Mouse (Mus musculus): ENCODE data around the gene Saysd1. TPM values are rescaled to one million over a fixed set of nuclear protein-coding genes. Genes with fewer than 3 reads are reported as not detected.

Gene Saysd1
- polyA plus RNA-seq, 1 experiment from 2014 or later, result 12.2 TPM

GRCm38 (mm10) chr14:20158727-20159681 is 20.7 kb upstream of the Saysd1 start:
- Histone ChIP-seq H3K36me3 (no peaks in the 10 kb centered on the region), H3K4me1 (replicated peaks) (peaks cover 71% of the 10 kb centered on the region), H3K27ac (peak overlapping the region; percentile 29; the same call in 1 of the 2 replicates), H3K27me3 (ENCODE audit: insufficient read depth, poor library complexity, severe bottlenecking) (no peaks in the 10 kb centered on the region), H3K9me3 (no peaks in the 10 kb centered on the region), H3K4me3 (no peak overlapping the region)
- 68% methylated on average over 8 of the region's 8 CpGs for WGBS
- DNase-seq (ENCODE audit: low spot score), result no peak

DNA sequence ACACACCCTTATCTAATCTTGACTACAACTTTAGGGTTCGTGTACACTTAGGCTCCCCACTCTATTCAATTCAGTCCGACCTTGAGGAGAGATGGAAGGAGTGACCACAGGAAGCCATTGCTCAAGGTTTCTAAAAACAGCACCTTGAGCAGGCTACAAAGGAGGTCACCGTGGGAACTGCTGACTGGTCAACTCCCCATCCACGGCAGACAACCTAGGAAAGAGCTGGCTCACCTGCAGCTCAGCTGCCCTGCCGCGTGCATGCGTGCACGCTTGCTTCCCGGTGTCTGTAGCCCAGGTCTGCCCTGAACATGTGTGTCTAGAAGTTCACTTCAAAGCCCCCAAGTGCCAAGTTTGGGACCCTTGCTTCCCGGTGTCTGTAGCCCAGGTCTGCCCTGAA is 19.3 kb upstream of the Saysd1 start:
- H3K36me3 ChIP-seq, result no peaks in the 10 kb centered on the region
- no peak overlapping the region for H3K27ac ChIP-seq
- WGBS, result 93% methylated on average over 10 of the region's 10 CpGs
- no peak overlapping the region for H3K4me3 ChIP-seq
- no peak for DNase-seq (ENCODE audit: low spot score)
- H3K9me3 ChIP-seq, result no peaks in the 10 kb centered on the region
- H3K4me1 ChIP-seq (replicated peaks), result peaks cover 58% of the 10 kb centered on the region
- no peaks in the 10 kb centered on the region for H3K27me3 ChIP-seq (ENCODE audit: insufficient read depth, poor library complexity, severe bottlenecking)

GRCm38 (mm10) chr14:20155718-20156117 is 17.4 kb upstream of the Saysd1 start:
- 47% methylated on average over 10 of the region's 10 CpGs for WGBS
- Histone ChIP-seq H3K9me3 (no peaks in the 10 kb centered on the region), H3K27me3 (ENCODE audit: insufficient read depth, poor library complexity, severe bottlenecking) (no peaks in the 10 kb centered on the region), H3K4me3 (no peak overlapping the region), H3K27ac (peak overlapping the region; percentile 60), H3K36me3 (no peaks in the 10 kb centered on the region), H3K4me1 (replicated peaks) (peaks cover 48% of the 10 kb centered on the region)
- no peak for DNase-seq (ENCODE audit: low spot score)

GRCm38 (mm10) chr14:20154937-20155336 is 16.6 kb upstream of the Saysd1 start:
- Histone ChIP-seq H3K4me3 (no peak overlapping the region), H3K4me1 (replicated peaks) (peaks cover 42% of the 10 kb centered on the region), H3K9me3 (no peaks in the 10 kb centered on the region), H3K36me3 (no peaks in the 10 kb centered on the region), H3K27ac (no peak overlapping the region), H3K27me3 (ENCODE audit: insufficient read depth, poor library complexity, severe bottlenecking) (no peaks in the 10 kb centered on the region)
- WGBS, result 92% methylated on average over 4 of the region's 4 CpGs
- DNase-seq (ENCODE audit: low spot score), result no peak

- no peaks in the 10 kb centered on the region for H3K9me3 ChIP-seq
- no peak for DNase-seq (ENCODE audit: low spot score)
Observed at GRCm38 (mm10) chr14:20154245-20154644, 15.9 kb upstream of the Saysd1 start.

GRCm38 (mm10) chr14:20149127-20150080 is 11.1 kb upstream of the Saysd1 start:
- Histone ChIP-seq H3K36me3 (peaks cover 25% of the 10 kb centered on the region), H3K4me1 (replicated peaks) (peaks cover 19% of the 10 kb centered on the region), H3K9me3 (no peaks in the 10 kb centered on the region), H3K27me3 (ENCODE audit: insufficient read depth, poor library complexity, severe bottlenecking) (no peaks in the 10 kb centered on the region), H3K4me3 (no peak overlapping the region), H3K27ac (no peak overlapping the region)
- no peak for DNase-seq (ENCODE audit: low spot score)
- WGBS, result 89% methylated on average over 22 of the region's 22 CpGs

More at GRCm38 (mm10) chr14:20154245-20154644, 15.9 kb upstream of the Saysd1 start:
- 63% methylated on average over 7 of the region's 7 CpGs for WGBS
- Histone ChIP-seq H3K4me1 (replicated peaks) (peaks cover 35% of the 10 kb centered on the region), H3K27me3 (ENCODE audit: insufficient read depth, poor library complexity, severe bottlenecking) (no peaks in the 10 kb centered on the region), H3K27ac (peak overlapping the region; percentile 29), H3K4me3 (no peak overlapping the region), H3K36me3 (no peaks in the 10 kb centered on the region)

- Histone ChIP-seq H3K27ac (no peak overlapping the region), H3K36me3 (peaks cover 33% of the 10 kb centered on the region), H3K27me3 (ENCODE audit: insufficient read depth, poor library complexity, severe bottlenecking) (no peaks in the 10 kb centered on the region), H3K9me3 (no peaks in the 10 kb centered on the region), H3K4me1 (replicated peaks) (peaks cover 23% of the 10 kb centered on the region), H3K4me3 (no peak overlapping the region)
- 95% methylated on average over 11 of the region's 11 CpGs for WGBS
- no peak for DNase-seq (ENCODE audit: low spot score)
Observed at GRCm38 (mm10) chr14:20148514-20148913, 10.2 kb upstream of the Saysd1 start.

- Histone ChIP-seq H3K4me1 (replicated peaks) (peaks cover 23% of the 10 kb centered on the region), H3K4me3 (no peak overlapping the region), H3K27me3 (ENCODE audit: insufficient read depth, poor library complexity, severe bottlenecking) (no peaks in the 10 kb centered on the region), H3K36me3 (peaks cover 40% of the 10 kb centered on the region), H3K27ac (no peak overlapping the region), H3K9me3 (no peaks in the 10 kb centered on the region)
- 91% methylated on average over 7 of the region's 7 CpGs for WGBS
- DNase-seq (ENCODE audit: low spot score), result no peak
Observed at GRCm38 (mm10) chr14:20147854-20148253, 9.5 kb upstream of the Saysd1 start.

DNA sequence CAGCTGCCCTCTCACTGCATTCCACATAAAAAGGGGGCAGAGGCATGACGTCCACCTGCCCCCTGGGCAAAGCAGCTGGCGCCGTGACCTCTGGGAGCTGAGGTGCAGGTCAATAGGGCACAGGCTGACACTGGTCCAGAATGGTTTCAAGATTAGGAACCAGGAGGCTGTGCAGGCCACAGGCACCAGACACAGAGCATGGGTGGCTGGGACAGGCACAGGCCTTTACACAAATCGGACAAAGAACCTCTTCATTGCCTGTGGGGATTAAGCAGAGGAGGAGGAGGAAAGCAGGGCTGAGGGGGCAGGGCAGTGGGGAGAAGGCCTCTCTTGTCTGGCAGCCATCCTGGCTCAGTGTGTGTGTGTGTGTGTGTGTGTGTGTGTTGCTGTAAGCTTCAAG is 5.8 kb upstream of the Saysd1 start:
- Histone ChIP-seq H3K27ac (peak overlapping the region; percentile 74), H3K27me3 (ENCODE audit: insufficient read depth, poor library complexity, severe bottlenecking) (no peaks in the 10 kb centered on the region), H3K9me3 (no peaks in the 10 kb centered on the region), H3K4me3 (no peak overlapping the region), H3K36me3 (peaks cover 76% of the 10 kb centered on the region), H3K4me1 (replicated peaks) (peaks cover 22% of the 10 kb centered on the region)
- peak; percentile 35 for DNase-seq (ENCODE audit: low spot score)
- 62% methylated on average over 4 of the region's 4 CpGs for WGBS

GRCm38 (mm10) chr14:20134965-20135671 is 3.2 kb downstream of the Saysd1 start:
- H3K36me3 ChIP-seq, result peaks cover 12% of the 10 kb centered on the region; the same call in 1 of the 2 replicates
- H3K27me3 ChIP-seq (ENCODE audit: insufficient read depth, poor library complexity, severe bottlenecking), result no peaks in the 10 kb centered on the region
- no peak overlapping the region for H3K4me3 ChIP-seq
- H3K9me3 ChIP-seq, result no peaks in the 10 kb centered on the region; the same call in 1 of the 2 replicates
- no peak for DNase-seq (ENCODE audit: low spot score)
- WGBS, result 89% methylated on average over 10 of the region's 10 CpGs
- H3K27ac ChIP-seq, result no peak overlapping the region
- H3K4me1 ChIP-seq (replicated peaks), result peaks cover 11% of the 10 kb centered on the region; the same call in 1 of the 2 replicates

DNA sequence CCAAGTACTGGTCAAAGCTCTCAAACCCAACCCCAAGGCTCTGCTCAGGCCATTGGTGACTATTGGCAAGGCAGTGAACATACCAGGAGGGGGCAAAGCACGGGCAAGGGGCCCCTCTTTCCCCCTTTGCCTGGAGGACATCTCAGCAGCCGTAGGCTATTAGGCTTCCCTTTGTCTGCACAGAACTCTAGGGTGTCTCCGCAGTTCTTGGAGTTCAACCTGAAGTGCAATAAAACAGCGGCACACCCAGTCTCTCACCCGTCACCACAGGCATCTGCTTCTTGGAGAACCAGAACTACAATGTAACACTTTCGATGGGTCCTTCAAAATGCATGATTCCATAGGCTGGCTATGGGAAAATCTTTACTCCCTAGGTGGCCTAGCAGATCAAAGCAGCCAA is 10.2 kb downstream of the Saysd1 start:
- no peak overlapping the region for H3K27ac ChIP-seq

More for the DNA sequence above, 10.2 kb downstream of the Saysd1 start:
- Histone ChIP-seq H3K4me3 (no peak overlapping the region), H3K27me3 (ENCODE audit: insufficient read depth, poor library complexity, severe bottlenecking) (no peaks in the 10 kb centered on the region), H3K36me3 (no peaks in the 10 kb centered on the region), H3K4me1 (replicated peaks) (0 out of 2 replicates have a peak, but pooled peaks cover 2% of the 10 kb centered on the region), H3K9me3 (no peaks in the 10 kb centered on the region; the same call in 1 of the 2 replicates)
- DNase-seq (ENCODE audit: low spot score), result no peak
- 88% methylated on average over 6 of the region's 6 CpGs for WGBS

Measured in hindbrain, embryonic 10.5 days (tissue).